Mouse (Mus musculus) adrenal gland, adult 2 months (tissue): ENCODE results near the gene Smad5. TPM values are rescaled to one million over a fixed set of nuclear protein-coding genes. Genes with fewer than 3 reads are reported as not detected.

Source experiments
- DNase-seq: peaks from one replicate; pipeline ENCODE4 v3.0.0; 2021
- polyA plus RNA-seq: library from polyadenylated mRNA; depleted of rRNA; stranded (reverse); fragments of >200 nt; gene quantifications from 2 replicates; pipeline ENCODE4 v1.2.3, GENCODE M21; 2012
- total RNA-seq, 2 experiments: library from RNA; stranded (reverse); gene quantifications; 2 replicates each; pipeline ENCODE4 v1.2.3; 2021

Smad5 gene
- total and polyA plus RNA-seq, 3 experiments, result 16.7 to 49.7 (median 48.9) TPM

- DNase-seq, result no peak
Observed at GRCm38 (mm10) chr13:56701924-56702323, 886 bp upstream of the Smad5 start.

- peak; percentile 88 for DNase-seq
Observed at GRCm38 (mm10) chr13:56703222-56703870, 536 bp downstream of the Smad5 start.

GRCm38 (mm10) chr13:56703871-56704321 lies 1.1 kb downstream of the Smad5 start:
- DNase-seq, result peak; percentile 61

- no peak for DNase-seq
Observed at GRCm38 (mm10) chr13:56704596-56704995, 1.8 kb downstream of the Smad5 start.

GRCm38 (mm10) chr13:56707111-56707510 lies 4.3 kb downstream of the Smad5 start:
- no peak for DNase-seq

GRCm38 (mm10) chr13:56707606-56708005 lies 4.8 kb downstream of the Smad5 start:
- DNase-seq, result no peak

GRCm38 (mm10) chr13:56710620-56711019 lies 7.8 kb downstream of the Smad5 start:
- DNase-seq, result no peak

GRCm38 (mm10) chr13:56712221-56712620 lies 9.4 kb downstream of the Smad5 start:
- DNase-seq, result no peak

- no peak for DNase-seq
Observed at GRCm38 (mm10) chr13:56726551-56726950, 23.7 kb downstream of the Smad5 start.

- DNase-seq, result no peak
Observed at GRCm38 (mm10) chr13:56729046-56729445, 26.2 kb downstream of the Smad5 start.

- DNase-seq, result peak; percentile 59
Observed at GRCm38 (mm10) chr13:56734617-56735016, 31.8 kb downstream of the Smad5 start.

GRCm38 (mm10) chr13:56735212-56735875 lies 32.5 kb downstream of the Smad5 start:
- peak; percentile 38 for DNase-seq

GRCm38 (mm10) chr13:56739556-56739955 lies 36.7 kb downstream of the Smad5 start:
- no peak for DNase-seq

- DNase-seq, result no peak
Observed at GRCm38 (mm10) chr13:56740496-56740895, 37.7 kb downstream of the Smad5 start.

GRCm38 (mm10) chr13:56741691-56742090 lies 38.9 kb downstream of the Smad5 start:
- DNase-seq, result no peak

- DNase-seq, result no peak
Observed at GRCm38 (mm10) chr13:56742325-56742901, 39.6 kb downstream of the Smad5 start.

GRCm38 (mm10) chr13:56746739-56747532 lies 44.1 kb downstream of the Smad5 start:
- no peak for DNase-seq

- no peak for DNase-seq
Observed at GRCm38 (mm10) chr13:56747554-56747953, 44.7 kb downstream of the Smad5 start.

- no peak for DNase-seq
Observed at GRCm38 (mm10) chr13:56749377-56749776, 46.6 kb downstream of the Smad5 start.

- no peak for DNase-seq
Observed at GRCm38 (mm10) chr13:56751774-56752173, 49.0 kb downstream of the Smad5 start.

GRCm38 (mm10) chr13:56752474-56753191 lies 49.8 kb downstream of the Smad5 start:
- DNase-seq, result no peak
